Mouse (Mus musculus) G1E (cell line): Measurements from ENCODE around the gene Supt5. TPM values are rescaled to one million over a fixed set of nuclear protein-coding genes. Genes with fewer than 3 reads are reported as not detected.
A peak's percentile ranks its signal among the peaks of the same experiment; 100 is the strongest.

Experiments used
- ATAC-seq: 2 replicates; pipeline ENCODE4 v1.8.0; 2016; ENCODE audit warnings: mild to moderate bottlenecking; ENCODE audit not compliant: insufficient number of reproducible peaks, poor library complexity, low FRiP score, severe bottlenecking; ENCODE audit errors: extremely low read depth
- DNase-seq: peaks from one replicate; pipeline ENCODE4 v3.0.0; 2012; ENCODE audit warnings: low spot score
- H3K27me3 ChIP-seq: 2 replicates; pipeline ENCODE4 v1.6.1; 2012; ENCODE audit warnings: mild to moderate bottlenecking, low read length, inconsistent platforms; ENCODE audit not compliant: insufficient read depth
- H3K36me3 ChIP-seq: replicated peaks from 2 replicates; pipeline ENCODE3; 2012; ENCODE audit warnings: mild to moderate bottlenecking, inconsistent platforms
- H3K4me1 ChIP-seq: 2 replicates; pipeline ENCODE4 v1.6.1; 2012; ENCODE audit warnings: low read depth, low read length, inconsistent platforms, mixed read lengths; ENCODE audit not compliant: insufficient read depth
- H3K4me3 ChIP-seq: 2 replicates; pipeline ENCODE4 v1.5.1; 2012; ENCODE audit warnings: low read depth, mild to moderate bottlenecking, inconsistent platforms, low read length, moderate library complexity, mixed read lengths
- H3K9me3 ChIP-seq: replicated peaks from 2 replicates; pipeline ENCODE4 v1.6.1; 2012; ENCODE audit warnings: inconsistent platforms
- CTCF ChIP-seq: IDR thresholded peaks from 2 replicates; pipeline ENCODE4 v1.5.1; 2012; ENCODE audit warnings: low read depth, low read length, inconsistent platforms, mixed read lengths
- GATA1 ChIP-seq: IDR thresholded peaks from 2 replicates; pipeline ENCODE4 v1.6.1; 2012; ENCODE audit warnings: borderline replicate concordance, low read length, inconsistent platforms, mixed read lengths
- GATA2 ChIP-seq: IDR thresholded peaks from 2 replicates; pipeline ENCODE4 v1.6.1; 2012; ENCODE audit warnings: low read depth, low read length, inconsistent platforms, borderline replicate concordance
- POLR2AphosphoS5 ChIP-seq: IDR thresholded peaks from 2 replicates; pipeline ENCODE4 v1.6.1; 2012; ENCODE audit warnings: low read depth, low read length, inconsistent platforms; ENCODE audit not compliant: insufficient replicate concordance
- TAL1 ChIP-seq: conservative IDR thresholded peaks from 2 replicates; pipeline ENCODE4 v1.6.1; 2012; ENCODE audit warnings: low read depth, low read length, inconsistent platforms, mixed read lengths
- polyA plus RNA-seq: library from polyadenylated mRNA; stranded (reverse); fragments of >175 nt; gene quantifications from 2 replicates; pipeline ENCODE4 v1.2.3, GENCODE M21; 2012
- total RNA-seq, 2 experiments: library from RNA; stranded (forward) in 1 of 2; stranded (reverse) in 1 of 2; fragments of 200-1000 nt in 1 of 2; fragments of >200 nt in 1 of 2; fragmentation: Nextera tagmentation in 1 of 2; gene quantifications; 2 replicates each; pipeline ENCODE4 v1.2.3; 2014 to 2017

The Supt5 gene
- total and polyA plus RNA-seq, 3 experiments, result 65.6 to 148 (median 80.5) TPM

DNA sequence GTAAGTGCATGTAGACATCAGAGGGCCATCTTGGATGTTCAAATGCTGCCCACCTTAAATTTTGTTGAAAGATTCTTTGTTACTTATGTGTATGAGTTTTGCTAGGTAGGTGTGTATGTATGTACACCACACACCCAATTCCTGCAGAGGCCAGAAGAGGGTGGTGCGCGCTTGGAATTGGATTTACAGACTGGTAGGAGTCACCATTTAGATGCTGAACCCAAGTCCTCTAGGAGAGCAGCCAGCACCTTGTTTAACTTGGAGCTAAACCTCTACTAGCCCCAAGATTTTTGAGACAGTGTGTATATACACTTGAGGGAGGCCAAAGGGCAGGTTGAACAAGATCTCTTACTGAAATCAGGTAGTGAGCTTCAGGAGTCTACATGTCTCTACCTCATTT lies 14.7 kb upstream of the Supt5 start:
- ATAC-seq, result no peak
- H3K4me1 ChIP-seq, result peaks cover 61% of the 10 kb centered on the region
- peaks cover 13% of the 10 kb centered on the region for H3K27me3 ChIP-seq
- no peaks in the 10 kb centered on the region for H3K9me3 ChIP-seq
- TF ChIP-seq GATA2 (no peak), TAL1 (no peak), POLR2AphosphoS5 (no peak), CTCF (no peak), GATA1 (no peak)
- no peak for DNase-seq
- H3K4me3 ChIP-seq, result no peak overlapping the region; the same call in 1 of the 2 replicates
- H3K36me3 ChIP-seq, result peaks cover 46% of the 10 kb centered on the region

DNA sequence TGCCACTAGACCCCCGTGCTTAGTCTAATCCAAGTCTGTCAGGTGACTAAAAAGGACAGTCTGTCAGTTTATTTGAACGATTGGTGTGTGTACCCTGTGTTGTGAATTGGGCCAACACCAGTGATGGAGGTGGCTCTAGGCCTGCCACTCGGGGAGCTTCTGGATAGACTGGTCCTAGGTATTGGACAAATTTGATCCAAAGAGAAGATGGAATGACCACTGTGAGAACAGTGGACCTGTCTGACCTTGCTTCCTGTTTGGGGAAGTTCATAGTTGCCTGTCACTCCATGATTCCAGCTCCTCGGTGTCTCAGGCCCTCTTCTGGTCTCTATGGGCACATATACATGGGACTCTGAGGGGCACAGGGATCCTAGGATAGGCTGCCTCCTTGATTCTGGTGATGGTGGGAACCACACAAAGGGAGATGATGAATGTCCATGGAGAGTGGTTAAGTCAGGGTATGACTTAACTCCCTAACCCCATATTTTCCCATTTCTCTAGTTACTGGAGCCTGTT lies 13.2 kb upstream of the Supt5 start:
- DNase-seq (peak; percentile 33), ATAC-seq (no peak)
- Histone ChIP-seq H3K36me3 (peaks cover 46% of the 10 kb centered on the region), H3K27me3 (peaks cover 2% of the 10 kb centered on the region; the same call in 1 of the 2 replicates), H3K9me3 (no peaks in the 10 kb centered on the region), H3K4me3 (peak overlapping the region; percentile 88), H3K4me1 (peaks cover 47% of the 10 kb centered on the region)
- no peak for TF ChIP-seq POLR2AphosphoS5

DNA sequence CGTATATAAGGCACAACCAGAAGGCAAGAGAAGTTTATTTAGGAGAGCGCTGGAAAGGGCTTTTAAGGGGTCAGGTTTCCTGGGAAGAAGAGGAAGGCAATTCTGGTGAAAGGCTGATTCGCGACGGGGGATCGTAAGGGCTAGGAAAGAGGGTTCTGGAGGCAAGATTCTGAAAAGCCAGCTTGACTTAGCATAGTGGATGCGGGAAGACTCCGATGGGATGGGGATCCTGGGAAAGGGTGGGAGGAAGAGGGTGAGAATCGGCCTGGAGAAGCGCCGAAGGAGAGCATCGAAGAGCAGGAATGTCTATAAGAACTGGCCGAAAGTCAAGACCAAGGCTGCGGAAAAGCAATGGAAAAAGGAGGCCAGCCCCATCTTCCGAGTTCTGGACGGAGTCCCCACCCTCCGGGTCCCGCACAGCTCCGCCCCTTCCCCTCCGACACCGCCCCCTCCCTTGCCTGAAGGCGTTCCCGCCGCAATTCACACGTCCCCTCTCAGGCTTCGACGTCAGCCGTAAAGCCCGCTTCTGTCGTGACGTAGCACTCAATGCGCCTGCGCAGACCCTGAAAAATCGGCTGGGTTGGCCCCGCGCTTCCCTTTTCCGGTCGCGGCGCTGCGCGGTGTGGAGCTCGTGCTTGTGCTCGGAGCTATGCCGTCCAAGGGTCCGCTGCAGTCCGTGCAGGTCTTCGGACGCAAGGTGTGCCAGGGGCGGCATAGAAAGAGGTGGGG lies 11.8 kb upstream of the Supt5 start, which contains the start of gene Rps16:
Rps16 (plus strand) TSS at position 498 of the 729 bp plus-strand sequence.
- H3K9me3 ChIP-seq, result no peaks in the 10 kb centered on the region
- peaks cover 43% of the 10 kb centered on the region for H3K36me3 ChIP-seq
- DNase-seq, result peak; percentile 87
- peak within 1 kb of the TSS; percentile 88 for H3K4me3 ChIP-seq
- no peaks in the 10 kb centered on the region for H3K27me3 ChIP-seq
- ATAC-seq, result peak; percentile 87
- TF ChIP-seq CTCF, result no peak
- TF ChIP-seq GATA2, result no peak
- TF ChIP-seq GATA1, result no peak
- no peak for TF ChIP-seq TAL1
- no peak for TF ChIP-seq POLR2AphosphoS5
- H3K4me1 ChIP-seq, result peaks cover 45% of the 10 kb centered on the region

DNA sequence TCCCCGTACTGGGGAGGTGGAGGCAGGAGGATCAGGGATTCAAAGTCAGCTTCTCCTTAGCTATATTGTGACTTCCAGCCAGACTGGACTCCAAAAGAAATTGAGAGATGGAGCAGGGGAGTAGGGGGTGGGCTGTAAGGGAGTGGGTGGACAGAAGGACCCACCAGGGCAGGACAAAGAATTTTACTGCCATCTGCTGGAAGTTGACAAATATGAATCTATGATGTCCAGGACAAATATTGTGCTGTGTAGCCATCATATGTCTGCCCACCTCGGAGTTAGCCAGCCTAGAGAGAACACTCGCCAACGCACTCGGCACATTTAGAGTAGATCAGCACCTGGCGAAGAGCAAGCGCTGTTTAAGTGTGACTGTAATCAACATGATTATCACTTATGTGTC lies 10.1 kb upstream of the Supt5 start:
- H3K4me3 ChIP-seq, result no peak overlapping the region
- peaks cover 42% of the 10 kb centered on the region for H3K4me1 ChIP-seq
- H3K27me3 ChIP-seq, result no peaks in the 10 kb centered on the region
- peaks cover 27% of the 10 kb centered on the region for H3K36me3 ChIP-seq
- ATAC-seq, result no peak
- H3K9me3 ChIP-seq, result no peaks in the 10 kb centered on the region
- no peak for TF ChIP-seq GATA2
- DNase-seq, result no peak

DNA sequence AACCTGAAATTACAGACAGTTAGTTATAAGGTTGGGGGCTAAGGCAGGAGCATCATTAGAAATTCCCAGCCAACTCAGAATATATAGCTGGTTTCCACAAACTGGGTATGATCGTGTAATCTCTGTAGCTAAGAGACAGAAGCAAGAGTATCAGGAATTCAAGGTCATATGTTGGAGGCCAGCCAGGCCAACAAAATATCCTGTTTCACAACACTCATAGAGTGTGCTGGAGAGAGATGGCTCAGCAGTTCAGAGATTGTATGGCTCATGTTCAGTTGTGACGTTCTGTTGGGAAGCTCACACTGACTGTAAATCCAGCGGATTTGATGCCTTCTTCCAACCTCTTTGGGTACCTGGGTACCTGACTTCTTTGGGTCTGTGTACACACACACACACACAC lies 9.2 kb upstream of the Supt5 start:
- Histone ChIP-seq H3K4me3 (no peak overlapping the region), H3K36me3 (peaks cover 18% of the 10 kb centered on the region), H3K4me1 (peaks cover 34% of the 10 kb centered on the region), H3K27me3 (no peaks in the 10 kb centered on the region), H3K9me3 (no peaks in the 10 kb centered on the region)
- TF ChIP-seq TAL1, result no peak
- no peak for TF ChIP-seq CTCF
- TF ChIP-seq GATA2, result no peak
- TF ChIP-seq GATA1, result no peak
- TF ChIP-seq POLR2AphosphoS5, result no peak
- no peak for DNase-seq
- ATAC-seq, result no peak

DNA sequence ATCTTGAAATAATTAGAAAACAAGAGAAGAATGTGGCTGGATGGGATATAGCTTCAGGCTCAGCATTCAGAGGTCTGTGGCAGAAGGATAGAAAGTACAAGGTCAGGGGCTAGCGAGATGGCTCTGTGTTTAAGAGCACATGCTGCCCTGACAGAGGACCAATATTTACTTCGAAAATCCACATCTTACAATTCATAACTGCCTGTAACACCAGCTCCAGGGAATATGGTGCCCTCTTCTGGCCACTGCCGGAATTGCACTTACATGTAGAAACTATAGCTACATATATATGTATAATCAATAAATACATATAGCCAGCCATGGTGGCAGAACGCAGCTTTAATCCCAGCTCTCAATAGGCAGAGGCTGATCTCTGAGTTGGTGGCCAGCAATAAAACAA lies 6.1 kb upstream of the Supt5 start:
- Histone ChIP-seq H3K9me3 (no peaks in the 10 kb centered on the region), H3K4me3 (no peak overlapping the region), H3K4me1 (peaks cover 26% of the 10 kb centered on the region), H3K36me3 (no peaks in the 10 kb centered on the region), H3K27me3 (0 out of 2 replicates have a peak, but pooled peaks cover 3% of the 10 kb centered on the region)
- DNase-seq (no peak), ATAC-seq (no peak; the same call in 1 of the 2 replicates)
- TF ChIP-seq GATA1 (no peak), GATA2 (no peak), CTCF (peak; percentile 90), POLR2AphosphoS5 (no peak), TAL1 (no peak)

DNA sequence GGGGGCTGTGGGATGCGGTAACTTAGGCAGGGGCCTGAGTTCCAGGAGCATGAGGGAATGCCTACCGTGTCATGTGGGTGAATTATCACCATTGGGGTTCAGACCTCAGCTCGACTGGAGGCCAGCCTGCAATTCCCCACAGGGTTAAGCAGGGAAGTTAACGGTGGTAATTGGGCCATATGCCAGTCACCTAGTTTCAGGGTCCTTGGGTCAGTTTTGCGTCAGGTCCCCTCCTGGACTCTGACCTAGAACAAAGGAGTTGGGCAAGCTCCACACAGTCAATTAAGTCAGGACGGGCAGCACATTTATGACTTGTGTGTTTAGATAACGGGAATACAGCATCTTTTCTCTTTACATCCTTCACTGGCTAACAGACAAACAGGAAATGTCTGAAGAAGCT lies 2.8 kb upstream of the Supt5 start:
- DNase-seq (no peak), ATAC-seq (no peak)
- no peak for TF ChIP-seq GATA1
- no peak for TF ChIP-seq POLR2AphosphoS5
- no peak for TF ChIP-seq GATA2
- no peak for TF ChIP-seq TAL1
- no peak for TF ChIP-seq CTCF
- Histone ChIP-seq H3K4me1 (peaks cover 29% of the 10 kb centered on the region), H3K36me3 (peaks cover 6% of the 10 kb centered on the region), H3K9me3 (no peaks in the 10 kb centered on the region), H3K27me3 (0 out of 2 replicates have a peak, but pooled peaks cover 3% of the 10 kb centered on the region), H3K4me3 (no peak overlapping the region)
